Mouse (Mus musculus): Measurements from ENCODE around the gene Gucy1b1. TPM values are rescaled to one million over a fixed set of nuclear protein-coding genes. Genes with fewer than 3 reads are reported as not detected.

Gene Gucy1b1
- total RNA-seq, 2 experiments from 2014 or later, result 115 to 116 TPM

DNA sequence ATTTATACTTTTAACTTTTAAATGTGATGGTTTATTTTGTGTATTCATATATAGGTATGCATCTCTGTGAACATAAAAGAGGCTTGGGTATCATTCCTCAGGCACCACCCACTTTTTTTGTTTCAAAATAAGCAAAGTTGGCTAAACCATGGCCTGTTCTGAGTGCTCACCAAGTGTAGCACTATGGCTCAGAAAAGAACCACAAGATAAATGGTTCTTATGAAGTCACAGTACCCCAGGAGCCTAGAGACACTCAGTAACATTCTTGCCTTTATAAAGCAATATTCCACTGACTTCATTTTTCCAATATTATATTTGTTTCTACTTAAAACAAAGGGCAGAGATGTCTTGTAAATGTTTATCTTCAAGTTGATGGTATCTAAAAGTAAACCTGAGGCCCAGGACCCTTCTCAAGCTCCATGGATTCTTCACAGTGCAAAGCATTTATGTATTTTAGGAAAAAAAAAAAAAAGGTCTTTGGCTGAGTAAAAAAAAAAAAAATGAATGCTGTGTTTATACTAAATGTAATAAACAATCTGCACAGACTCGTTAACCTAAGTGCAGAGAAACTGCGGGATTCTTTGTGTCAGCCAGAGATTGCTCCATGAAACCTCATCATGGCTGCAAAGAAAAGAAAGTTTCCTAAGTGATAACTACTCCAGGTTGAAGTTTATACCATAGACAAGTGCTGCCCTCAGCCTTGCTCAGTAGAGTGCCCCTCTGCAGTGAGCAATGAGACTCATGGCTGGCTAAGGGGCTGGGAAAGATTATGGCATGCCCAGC, 38.0 kb downstream of the Gucy1b1 start:
- no peak for DNase-seq (ENCODE audit: low spot score in 2 of 2)

- DNase-seq (ENCODE audit: low spot score in 2 of 2), result no peak
Measured at GRCm38 (mm10) chr3:82030008-82030748, 44.3 kb downstream of the Gucy1b1 start.

DNA sequence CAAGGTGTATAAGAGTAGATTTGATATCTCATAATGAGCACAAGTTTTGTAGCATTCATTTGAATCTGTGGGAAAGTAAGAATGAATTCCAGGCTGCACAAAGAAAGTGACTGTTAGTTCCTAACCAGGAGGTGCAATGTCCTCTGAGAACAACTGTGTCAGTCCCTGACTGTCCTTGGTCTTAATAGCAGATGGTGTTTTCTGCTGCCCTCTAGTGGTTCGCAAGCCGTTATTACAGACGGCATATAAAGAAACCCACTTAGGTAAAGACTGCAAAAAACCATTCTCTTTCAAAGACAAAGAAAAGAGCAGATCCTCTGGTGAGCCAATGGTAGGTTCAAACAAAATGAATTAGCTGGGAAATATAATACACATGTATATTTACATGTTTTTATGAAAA, 45.3 kb downstream of the Gucy1b1 start:
- peak in 1 of 2 experiments; percentile 45 for DNase-seq (ENCODE audit: low spot score in 2 of 2)

DNA sequence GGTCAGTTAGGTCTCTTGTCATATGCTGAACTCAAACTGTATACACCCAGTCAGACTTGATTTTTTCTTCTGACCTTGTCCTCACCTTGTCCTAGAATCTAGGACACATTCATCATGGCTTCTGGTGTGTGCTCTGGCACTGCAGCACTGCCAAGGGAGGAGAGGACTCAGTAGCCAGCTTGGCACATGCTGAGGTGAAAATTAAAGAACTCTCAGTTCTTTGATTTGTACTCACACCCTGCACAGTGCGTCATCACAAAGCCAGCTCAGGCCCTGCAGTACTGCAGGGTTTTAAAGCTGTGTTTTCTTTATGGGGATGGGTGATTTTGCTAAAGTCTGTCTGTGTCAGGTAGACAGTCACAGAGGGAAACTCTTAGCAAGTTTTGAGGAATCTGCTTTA, 47.2 kb downstream of the Gucy1b1 start:
- DNase-seq (ENCODE audit: low spot score in 2 of 2), result no peak

- DNase-seq (ENCODE audit: low spot score in 2 of 2), result no peak
Measured at GRCm38 (mm10) chr3:82023065-82023464, 51.4 kb downstream of the Gucy1b1 start.

DNA sequence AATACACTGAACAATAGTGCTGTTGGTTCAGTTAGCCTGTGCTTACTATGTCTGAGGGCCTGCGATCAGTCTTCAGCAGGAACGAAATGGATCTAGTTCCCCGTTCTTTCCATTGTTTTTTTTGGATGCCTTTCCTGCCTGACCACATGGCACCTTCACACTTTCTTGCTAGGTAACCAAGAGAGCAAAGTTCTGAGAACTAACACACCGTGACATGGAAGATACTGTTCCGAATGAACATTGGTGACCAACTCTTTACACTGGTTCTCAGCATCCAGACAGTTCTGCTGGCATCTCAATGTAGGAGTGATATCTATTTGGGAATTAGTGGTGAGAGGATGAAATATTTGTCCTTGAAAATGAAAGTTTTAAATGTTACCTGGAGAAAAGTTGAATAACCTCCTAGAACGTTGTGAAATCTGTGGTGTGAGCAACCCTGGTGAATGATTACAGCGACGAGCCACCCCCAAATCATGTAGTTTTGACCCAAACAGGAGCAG, 52.0 kb downstream of the Gucy1b1 start:
- no peak for DNase-seq (ENCODE audit: low spot score in 2 of 2)

- no peak for DNase-seq (ENCODE audit: low spot score in 2 of 2)
Measured at GRCm38 (mm10) chr3:82014148-82014703, 60.3 kb downstream of the Gucy1b1 start.

DNA sequence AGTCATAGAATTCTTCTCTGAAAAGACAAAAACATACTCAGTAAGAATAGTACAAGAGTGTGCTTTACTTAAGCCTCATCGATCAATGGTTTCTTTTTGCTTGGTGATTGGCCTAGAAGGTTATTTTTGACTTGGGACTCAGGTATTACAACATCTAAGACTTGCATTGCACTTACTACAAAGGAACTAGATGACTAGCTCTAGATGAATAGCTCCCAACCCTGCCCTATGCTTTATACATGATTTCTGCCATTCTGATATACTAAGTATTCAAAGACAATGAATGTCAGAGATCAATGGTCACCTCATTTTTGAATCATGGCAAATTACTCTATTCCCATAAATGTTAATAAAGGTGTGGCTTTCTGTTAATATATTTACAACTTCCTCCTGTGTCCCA, 67.5 kb downstream of the Gucy1b1 start:
- DNase-seq (ENCODE audit: low spot score in 2 of 2), result no peak

GRCm38 (mm10) chr3:81995988-81996387, 78.5 kb downstream of the Gucy1b1 start:
- DNase-seq (ENCODE audit: low spot score in 2 of 2), result no peak

DNA sequence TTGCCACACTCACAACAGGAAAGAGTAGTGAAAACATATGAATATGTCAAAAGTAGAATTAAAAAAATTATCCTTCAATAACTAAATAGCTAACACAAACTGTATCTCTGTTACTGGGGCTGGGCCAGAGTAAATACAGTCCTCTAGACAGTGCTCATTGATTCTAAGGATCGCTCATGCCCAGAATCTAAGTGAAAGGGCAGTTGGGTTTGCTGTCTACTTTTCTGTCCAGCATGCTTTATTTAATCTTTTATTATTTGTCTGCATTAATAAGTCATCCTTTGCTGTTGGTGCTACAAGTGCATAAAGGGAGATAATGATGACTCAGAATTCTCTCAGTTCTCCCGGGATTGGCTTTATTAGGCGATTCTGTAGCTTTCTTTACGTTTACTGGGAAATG, 79.1 kb downstream of the Gucy1b1 start:
- no peak for DNase-seq (ENCODE audit: low spot score in 2 of 2)

DNA sequence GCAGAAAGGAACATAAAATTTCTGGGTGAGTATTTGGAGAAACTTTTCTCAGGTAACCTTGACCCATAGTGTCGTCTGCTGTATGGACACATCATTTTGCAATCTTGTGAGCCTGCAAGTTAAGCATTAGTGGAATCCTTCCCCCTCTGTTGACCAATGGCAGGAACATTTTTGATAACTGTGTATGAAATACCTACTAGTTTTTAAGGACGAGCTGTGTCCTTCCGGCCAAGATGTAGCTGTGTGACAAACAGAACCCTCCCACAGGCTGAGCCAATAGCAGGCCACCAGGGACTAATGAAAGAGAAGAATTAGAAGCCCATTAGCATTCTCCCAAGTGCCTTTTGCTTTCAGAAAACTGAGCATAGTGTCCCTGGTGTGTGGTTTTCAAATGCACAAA, 84.0 kb downstream of the Gucy1b1 start:
- no peak for DNase-seq (ENCODE audit: low spot score in 2 of 2)

- no peak for DNase-seq (ENCODE audit: low spot score in 2 of 2)
Measured at GRCm38 (mm10) chr3:81989692-81990141, 84.8 kb downstream of the Gucy1b1 start.

GRCm38 (mm10) chr3:81987628-81988027, 86.9 kb downstream of the Gucy1b1 start:
- DNase-seq (ENCODE audit: low spot score in 2 of 2), result no peak

DNA sequence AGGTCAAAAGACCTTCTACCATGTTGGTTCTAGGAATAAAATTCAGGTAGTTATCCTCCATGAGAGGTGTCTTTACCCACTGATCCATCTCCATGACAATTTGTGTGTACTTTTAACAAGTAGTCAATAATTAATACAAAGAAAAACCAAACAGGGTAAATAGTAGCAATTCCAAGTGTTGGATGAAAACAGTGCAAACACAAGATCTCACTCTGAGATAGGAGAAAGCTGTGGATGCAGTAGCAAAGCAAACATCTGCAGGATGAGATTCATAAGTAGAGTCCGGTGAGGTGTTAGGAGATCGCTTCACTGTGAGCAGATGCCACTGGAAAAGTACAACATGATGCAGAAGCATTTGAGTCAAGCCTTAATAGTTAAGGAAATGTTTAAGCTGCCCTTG, 88.4 kb downstream of the Gucy1b1 start:
- no peak for DNase-seq (ENCODE audit: low spot score in 2 of 2)

- peak in 1 of 2 experiments; percentile 29 for DNase-seq (ENCODE audit: low spot score in 2 of 2)
Measured at GRCm38 (mm10) chr3:81985100-81985499, 89.4 kb downstream of the Gucy1b1 start.

GRCm38 (mm10) chr3:81983120-81983895, 91.2 kb downstream of the Gucy1b1 start:
- DNase-seq (ENCODE audit: low spot score in 2 of 2), result no peak

Small RNAs within 50 kb of the gene (microRNA-seq; reads per million reads assigned to microRNA genes)
- gene Mir7010, result 0.89 to 0.98 reads per million in 2 experiments

Other genes starting within 250 kb of the Gucy1b1 start
- 10 to 100 TPM; 14.1 to 16.6 TPM for gene Ctso, start 142.1 kb downstream of the Gucy1b1 start, total RNA-seq (2021)
- 1 to 10 TPM; 5.3 to 6.1 TPM for gene Tdo2, start 98.5 kb downstream of the Gucy1b1 start, total RNA-seq (2021)
- not detected for gene Asic5, start 92.4 kb downstream of the Gucy1b1 start, total RNA-seq (2021)
- gene Gucy1a1, start 71.1 kb upstream of the Gucy1b1 start, total RNA-seq (2021), result 10 to 100 TPM; 37.1 to 37.5 TPM

All from layer of hippocampus, postnatal 10 days (tissue).